Mouse (Mus musculus): ENCODE results near the gene Pou3f3.

The Pou3f3 gene

DNA sequence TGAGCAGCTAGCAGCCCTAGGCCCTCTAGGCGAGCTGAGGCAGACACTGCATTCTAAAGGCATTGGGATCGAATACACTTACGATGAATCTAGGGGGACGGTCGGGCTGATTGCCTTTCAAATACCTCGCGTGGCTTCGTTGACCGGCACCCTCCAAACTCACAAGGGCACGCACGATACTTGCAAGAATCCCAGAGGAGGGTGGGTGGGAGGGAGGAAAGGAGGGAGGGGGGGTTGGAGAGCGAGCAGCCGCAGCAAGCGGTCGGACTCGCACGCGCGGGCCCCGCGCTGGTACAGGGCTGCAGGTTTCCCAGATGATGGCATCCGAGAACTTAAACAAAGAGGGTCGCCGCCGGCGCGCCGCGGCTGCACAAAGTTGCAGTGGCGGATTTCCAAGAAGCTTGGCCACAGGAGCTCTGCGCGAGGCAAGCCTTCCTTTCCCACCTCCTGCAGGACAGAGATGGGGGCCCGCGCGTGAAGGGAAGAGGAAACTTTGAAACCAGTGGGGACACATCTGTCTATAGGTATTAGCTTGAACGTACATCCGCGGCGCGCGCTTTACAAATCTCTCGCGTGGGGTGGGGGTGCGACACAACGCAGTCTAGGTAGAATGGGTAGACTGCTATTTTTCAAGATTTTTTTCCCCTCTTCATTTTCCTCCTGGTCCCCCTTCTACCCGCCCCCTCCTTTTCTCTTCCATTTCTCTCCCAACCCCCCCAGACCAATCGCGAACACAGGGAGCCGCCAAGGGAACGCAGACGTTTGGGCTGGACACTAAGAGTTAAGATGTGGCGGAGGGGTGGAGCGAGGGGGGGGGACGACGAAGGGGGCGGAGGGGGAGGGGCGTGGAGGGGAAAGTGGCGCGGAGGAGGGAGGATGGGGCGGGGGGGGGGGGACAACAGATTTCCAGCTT, 647 bp upstream of the Pou3f3 start:
- DNase-seq (ENCODE audit: low read depth, low spot score) = no peak

DNA sequence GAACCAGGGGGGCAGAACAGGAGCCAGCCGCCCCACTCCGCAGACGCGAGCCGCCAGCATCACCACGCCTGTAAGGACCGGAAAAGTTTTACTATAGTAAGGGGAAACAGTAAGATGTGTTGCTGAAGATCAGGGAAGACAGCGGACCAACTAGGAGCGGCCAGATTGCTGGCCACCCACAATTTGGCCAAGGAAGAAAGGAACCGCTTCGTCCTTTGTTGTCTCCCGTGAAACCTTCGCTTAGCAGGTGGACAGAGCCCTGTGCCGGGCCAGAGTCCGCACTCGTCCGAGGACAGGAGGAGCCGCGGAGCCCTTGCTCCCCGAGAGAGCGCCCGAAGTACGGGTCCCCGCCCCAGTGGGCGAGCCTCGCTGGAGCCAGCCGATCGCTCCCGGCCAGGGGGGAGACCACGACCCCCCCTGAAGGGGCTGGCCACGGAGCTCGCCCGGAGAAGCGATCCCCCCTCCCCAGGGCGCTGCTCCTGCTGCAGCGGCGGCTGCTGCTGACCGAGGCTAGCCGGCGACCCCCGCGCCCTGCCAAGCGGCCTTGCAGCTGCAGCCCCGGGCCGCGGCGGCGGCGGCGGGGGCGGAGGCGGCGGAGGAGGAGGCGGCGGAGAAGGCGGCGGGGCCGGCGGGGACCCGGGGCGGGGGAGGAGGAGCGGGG, 933 bp downstream of the Pou3f3 start:
- DNase-seq (ENCODE audit: low read depth, low spot score) = no peak

GRCm38 (mm10) chr1:42697321-42697755, 1.8 kb downstream of the Pou3f3 start:
- DNase-seq (ENCODE audit: low read depth, low spot score) = no peak

DNA sequence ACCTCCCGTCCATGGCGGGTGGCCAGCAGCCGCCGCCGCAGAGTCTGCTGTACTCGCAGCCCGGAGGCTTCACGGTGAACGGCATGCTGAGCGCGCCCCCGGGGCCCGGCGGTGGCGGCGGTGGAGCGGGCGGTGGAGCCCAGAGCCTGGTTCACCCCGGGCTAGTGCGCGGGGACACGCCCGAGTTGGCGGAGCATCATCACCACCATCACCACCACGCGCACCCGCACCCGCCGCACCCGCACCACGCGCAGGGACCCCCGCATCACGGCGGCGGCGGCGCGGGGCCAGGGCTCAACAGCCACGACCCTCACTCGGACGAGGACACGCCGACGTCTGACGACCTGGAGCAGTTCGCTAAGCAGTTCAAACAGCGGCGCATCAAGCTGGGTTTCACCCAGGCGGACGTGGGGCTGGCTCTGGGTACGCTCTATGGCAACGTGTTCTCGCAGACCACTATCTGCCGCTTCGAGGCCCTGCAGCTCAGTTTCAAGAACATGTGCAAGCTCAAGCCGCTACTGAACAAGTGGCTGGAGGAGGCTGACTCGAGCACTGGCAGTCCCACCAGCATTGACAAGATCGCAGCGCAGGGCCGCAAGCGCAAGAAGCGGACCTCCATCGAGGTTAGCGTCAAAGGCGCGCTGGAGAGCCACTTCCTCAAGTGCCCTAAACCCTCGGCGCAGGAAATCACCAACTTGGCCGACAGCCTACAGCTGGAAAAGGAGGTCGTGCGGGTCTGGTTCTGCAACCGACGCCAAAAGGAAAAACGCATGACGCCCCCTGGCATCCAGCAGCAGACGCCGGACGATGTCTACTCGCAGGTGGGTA, 2.4 kb downstream of the Pou3f3 start:
- DNase-seq (ENCODE audit: low read depth, low spot score) = no peak

DNA sequence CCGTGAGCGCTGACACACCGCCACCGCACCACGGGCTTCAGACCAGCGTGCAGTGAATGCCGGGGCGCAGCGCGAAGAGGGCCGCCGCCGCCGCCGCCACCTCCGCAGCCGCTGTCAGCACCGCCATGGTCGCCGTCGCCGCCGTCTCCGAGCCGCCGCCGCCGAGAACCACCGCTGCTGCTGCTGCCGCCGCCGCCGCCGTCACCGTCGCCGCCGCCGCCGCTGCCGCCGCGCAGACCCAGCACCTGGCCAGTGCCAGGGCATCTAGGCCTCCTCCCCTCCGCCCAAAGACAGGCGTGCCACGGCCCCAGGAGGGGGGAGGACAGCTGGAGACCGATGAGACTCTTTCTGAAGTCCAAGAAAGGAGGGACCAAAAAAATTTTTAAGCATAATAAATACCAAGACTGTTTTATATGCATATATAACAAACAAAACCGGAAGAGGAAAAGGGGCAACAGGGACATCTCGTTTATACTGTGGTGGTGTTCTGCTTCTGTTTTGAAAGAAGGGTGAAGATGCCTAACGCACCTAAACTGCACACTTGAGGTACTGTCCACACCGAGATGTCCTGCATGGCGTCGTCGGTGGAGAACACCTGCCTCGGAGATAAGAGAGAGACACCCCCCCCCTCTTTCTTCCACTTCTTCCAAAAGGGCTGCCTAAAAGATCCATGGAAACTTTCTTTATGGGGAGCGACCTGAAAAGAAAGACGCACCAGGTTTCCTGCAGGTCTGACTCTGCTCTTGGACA, 3.2 kb downstream of the Pou3f3 start:
- DNase-seq (ENCODE audit: low read depth, low spot score) = no peak

- no peak for DNase-seq (ENCODE audit: low read depth, low spot score)
Measured at GRCm38 (mm10) chr1:42699471-42699871, 3.9 kb downstream of the Pou3f3 start.

DNA sequence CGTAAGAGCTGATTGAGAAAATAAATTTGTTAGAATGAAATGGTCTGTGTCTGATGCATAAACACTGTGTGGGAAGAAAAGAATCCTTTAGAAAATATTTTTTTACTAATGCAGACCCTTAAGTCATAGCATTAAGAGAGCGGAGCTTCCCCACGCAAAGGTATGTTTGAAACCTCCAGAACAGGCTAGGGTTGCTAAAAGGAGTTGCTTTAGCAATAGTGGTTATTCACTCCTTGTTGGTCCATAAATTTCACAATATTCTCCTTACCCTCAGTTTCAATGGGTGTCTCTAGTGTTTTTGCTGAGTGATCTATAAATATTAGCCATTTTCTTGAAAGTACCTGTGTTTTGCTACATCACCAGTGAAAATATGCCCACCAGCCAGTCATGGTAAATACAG, 4.6 kb downstream of the Pou3f3 start:
- no peak for DNase-seq (ENCODE audit: low read depth, low spot score)

DNA sequence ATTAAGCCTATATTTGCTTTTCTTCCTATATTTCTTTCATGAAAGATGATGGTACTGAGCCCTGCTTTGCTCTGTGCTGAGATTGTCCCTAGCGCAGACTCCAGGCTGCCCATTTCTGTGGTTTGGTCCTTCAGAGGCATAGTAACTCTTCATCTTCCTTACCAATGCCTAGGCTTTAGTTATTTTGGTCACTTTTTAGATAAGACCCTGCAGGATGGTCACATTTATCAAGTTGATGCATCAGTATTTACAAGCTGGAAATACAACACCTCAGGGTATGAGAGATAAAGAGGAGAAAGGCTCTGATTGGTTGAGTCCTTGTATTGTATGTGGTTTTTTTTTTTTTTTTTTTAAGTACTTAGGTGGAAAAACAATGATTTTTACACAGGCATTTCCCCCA, 5.2 kb downstream of the Pou3f3 start:
- no peak for DNase-seq (ENCODE audit: low read depth, low spot score)

GRCm38 (mm10) chr1:42701833-42702611, 6.5 kb downstream of the Pou3f3 start:
- no peak for DNase-seq (ENCODE audit: low read depth, low spot score)

GRCm38 (mm10) chr1:42702984-42703383, 7.4 kb downstream of the Pou3f3 start:
- no peak for DNase-seq (ENCODE audit: low read depth, low spot score)

GRCm38 (mm10) chr1:42703424-42703823, 7.9 kb downstream of the Pou3f3 start:
- no peak for DNase-seq (ENCODE audit: low read depth, low spot score)

DNA sequence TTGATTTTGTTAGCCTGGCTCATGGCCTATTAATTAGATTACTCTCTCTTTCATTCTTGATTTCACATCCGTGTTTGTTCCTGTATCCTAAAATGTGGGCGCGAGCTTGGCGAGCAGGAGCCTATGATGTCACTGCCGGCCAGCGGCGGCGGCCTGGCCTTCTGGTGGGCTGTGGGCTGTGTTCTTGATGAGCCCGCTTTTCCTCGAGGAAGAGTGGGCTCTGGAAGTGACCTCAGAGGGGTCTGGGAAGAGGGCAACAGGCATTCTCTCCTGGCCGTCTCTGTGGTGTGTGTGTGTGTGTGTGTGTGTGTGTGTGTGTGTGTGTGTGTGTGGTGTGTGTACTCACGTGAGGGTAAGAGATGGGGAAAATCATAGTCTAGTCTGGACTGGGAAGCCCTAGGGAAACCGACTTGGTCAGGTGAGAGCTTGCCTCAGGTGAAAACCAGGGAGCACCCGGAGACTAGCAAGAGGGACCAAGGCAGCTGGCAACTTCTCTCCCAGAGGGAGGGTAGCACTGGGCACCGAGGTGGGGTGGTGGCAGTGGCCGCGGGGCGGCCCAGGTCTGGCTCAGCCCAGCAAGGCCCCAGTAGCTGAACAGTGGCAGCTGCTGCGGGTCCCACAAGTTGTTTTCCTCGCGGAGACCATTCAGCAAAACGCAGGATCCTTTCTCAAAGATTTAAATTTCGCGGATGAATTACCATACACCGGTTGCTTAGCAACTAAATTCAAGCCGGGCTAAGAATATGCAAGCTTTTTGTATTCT, 8.5 kb downstream of the Pou3f3 start:
- no peak for DNase-seq (ENCODE audit: low read depth, low spot score)

GRCm38 (mm10) chr1:42704981-42705810, 9.6 kb downstream of the Pou3f3 start:
- DNase-seq (ENCODE audit: low read depth, low spot score) = no peak

DNA sequence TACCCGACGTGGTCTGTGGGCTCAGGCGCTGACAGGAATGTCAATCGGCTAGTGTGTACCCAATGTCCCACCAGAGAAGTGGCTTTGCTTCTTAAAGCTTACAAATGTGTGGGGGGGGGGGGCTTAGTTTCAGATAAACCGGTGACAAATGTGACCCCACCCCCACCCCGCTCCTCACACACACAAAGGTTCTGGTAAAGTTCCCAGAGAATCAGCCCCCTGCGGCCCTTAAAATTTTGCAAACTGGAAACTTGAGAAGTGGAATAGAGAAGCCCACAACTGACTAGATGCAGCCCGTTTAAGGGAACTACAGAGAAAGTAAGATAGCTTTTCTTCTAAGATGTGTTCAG, 10.2 kb downstream of the Pou3f3 start:
- no peak for DNase-seq (ENCODE audit: low read depth, low spot score)

DNA sequence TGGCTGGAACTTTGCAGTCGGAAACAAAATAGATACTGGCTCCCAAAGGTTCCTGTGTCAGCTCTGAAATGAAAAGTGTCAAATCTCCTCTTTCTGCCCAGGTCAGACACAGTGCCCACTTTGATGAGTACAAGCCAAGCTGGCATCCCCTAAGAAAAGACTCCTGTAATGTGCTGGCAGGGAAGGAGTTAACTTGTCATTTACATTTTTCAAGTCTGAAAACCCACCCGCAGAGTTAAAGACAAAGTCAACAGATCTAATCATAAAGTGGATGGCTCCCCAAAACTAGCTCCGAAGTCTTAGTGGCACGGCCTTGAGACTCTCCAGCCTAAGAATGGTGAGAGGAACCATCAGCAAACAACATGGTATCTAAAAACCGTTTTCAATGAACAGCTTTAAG, 11.6 kb downstream of the Pou3f3 start:
- no peak for DNase-seq (ENCODE audit: low read depth, low spot score)

- DNase-seq (ENCODE audit: low read depth, low spot score) = no peak
Measured at GRCm38 (mm10) chr1:42707611-42708130, 12.1 kb downstream of the Pou3f3 start.

DNA sequence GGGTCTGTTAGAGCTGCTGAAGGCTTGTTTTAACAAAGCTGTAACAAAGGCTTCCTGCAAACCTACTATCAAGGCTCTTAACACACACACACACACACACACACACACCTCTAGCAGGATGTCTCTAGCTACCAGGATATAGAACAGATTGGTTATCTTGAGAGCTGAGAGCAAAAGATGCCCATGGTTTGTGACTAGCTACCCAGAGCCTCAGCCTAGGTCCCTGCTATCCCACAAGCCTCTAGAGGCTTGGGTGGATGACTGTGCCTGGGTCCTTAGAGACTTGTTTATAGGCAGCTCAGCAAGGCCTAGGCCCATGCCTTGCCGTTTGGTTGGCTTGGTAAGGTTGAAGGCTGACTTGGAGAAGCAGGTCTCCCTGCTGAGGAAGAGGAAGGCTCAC, 13.5 kb downstream of the Pou3f3 start:
- no peak for DNase-seq (ENCODE audit: low read depth, low spot score)

- DNase-seq (ENCODE audit: low read depth, low spot score) = no peak
Measured at GRCm38 (mm10) chr1:42709431-42710160, 14.0 kb downstream of the Pou3f3 start.

Measured in 3T3-L1 (cell line).